Mouse (Mus musculus): ENCODE measurements at regions not wholly inside any gene's neighbourhood (a gene's known extent, or its start where the extent isn't known, plus 50 kb on each side); places are given as distances from the start of the nearest gene placed in this dataset.

DNA sequence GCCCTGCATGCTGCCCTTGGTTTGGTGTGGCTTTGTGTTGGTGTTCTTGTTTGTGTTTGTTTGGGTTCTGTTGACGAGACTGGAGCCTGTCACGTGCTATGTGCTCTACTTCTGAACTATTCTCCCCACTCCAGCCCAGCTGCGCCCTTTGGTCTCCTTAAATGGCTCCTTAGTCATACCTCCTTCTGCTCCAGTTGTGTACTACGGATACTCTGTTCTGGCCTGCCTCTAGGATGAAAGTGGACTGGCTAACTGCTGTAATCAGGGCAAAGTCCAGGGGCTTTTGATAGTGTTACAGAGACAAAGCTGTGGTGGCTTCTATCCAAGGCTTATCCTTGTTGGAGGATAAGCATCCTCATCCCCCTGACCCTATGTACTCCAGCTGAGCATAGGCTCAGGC, 92.0 kb downstream of the Ddx3x start:
- no peaks in the 10 kb centered on the region for H3K27me3 ChIP-seq (ENCODE audit: control insufficient read depth, insufficient read depth, insufficient read length)
- no peaks in the 10 kb centered on the region for H3K79me2 ChIP-seq (ENCODE audit: control insufficient read depth, insufficient read depth)
- no peaks in the 10 kb centered on the region for H3K36me3 ChIP-seq (ENCODE audit: control insufficient read depth, insufficient read depth)
- TF ChIP-seq MYOD1 (IDR thresholded peaks at IDR 0.05; ENCODE audit: control insufficient read depth, insufficient read length, low read depth): no peak
- TF ChIP-seq USF1 (IDR thresholded peaks at IDR 0.05; ENCODE audit: low read depth): no peak
- TF ChIP-seq CEBPB (IDR thresholded peaks at IDR 0.05; ENCODE audit: low read depth): no peak
- no peak for TF ChIP-seq MYOG (IDR thresholded peaks at IDR 0.05; ENCODE audit: control insufficient read depth, extremely low read depth, insufficient read length)
- TF ChIP-seq CTCF (IDR thresholded peaks at IDR 0.05; ENCODE audit: control insufficient read depth, insufficient read depth, insufficient read length): no peak
- no peak for TF ChIP-seq FOSL1 (IDR thresholded peaks at IDR 0.05; ENCODE audit: insufficient read depth, low read length, poor library complexity, severe bottlenecking)
- no peak for TF ChIP-seq MAX (IDR thresholded peaks at IDR 0.05)
- H3K79me3 ChIP-seq (ENCODE audit: low read depth): no peaks in the 10 kb centered on the region
- no peak overlapping the region for H3ac ChIP-seq (ENCODE audit: control insufficient read depth, insufficient read length, low read depth)
- no peak overlapping the region for H3K4me3 ChIP-seq (ENCODE audit: insufficient read depth, poor library complexity, severe bottlenecking)

DNA sequence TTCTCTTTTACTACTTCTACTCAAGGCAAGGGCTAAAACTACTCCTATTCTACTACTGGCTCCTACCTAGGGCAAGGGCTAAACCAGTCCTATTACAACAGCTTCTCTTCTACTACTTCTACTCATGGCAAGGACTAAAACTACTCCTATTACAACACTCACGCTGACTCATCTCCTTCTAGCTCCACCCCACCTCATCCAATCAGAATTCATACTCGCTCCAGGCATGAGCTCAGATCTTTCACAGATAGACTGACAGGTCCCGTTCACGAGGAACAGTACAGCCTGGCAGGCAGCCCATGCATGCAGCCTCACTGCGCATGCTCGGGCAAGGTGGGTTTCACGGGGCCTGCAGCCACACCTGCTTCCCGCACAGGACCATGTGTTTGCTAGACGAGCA, 79.6 kb upstream of the Nyx start:
- no peaks in the 10 kb centered on the region for H3K27me3 ChIP-seq (ENCODE audit: control insufficient read depth, insufficient read depth, insufficient read length)
- no peaks in the 10 kb centered on the region for H3K36me3 ChIP-seq (ENCODE audit: control insufficient read depth, insufficient read depth)
- no peak overlapping the region for H3K4me3 ChIP-seq (ENCODE audit: insufficient read depth, poor library complexity, severe bottlenecking)
- H3K79me3 ChIP-seq (ENCODE audit: low read depth): no peaks in the 10 kb centered on the region
- no peaks in the 10 kb centered on the region for H3K79me2 ChIP-seq (ENCODE audit: control insufficient read depth, insufficient read depth)
- no peak overlapping the region for H3ac ChIP-seq (ENCODE audit: control insufficient read depth, insufficient read length, low read depth)
- TF ChIP-seq MAX (IDR thresholded peaks at IDR 0.05) (no peak), MYOG (IDR thresholded peaks at IDR 0.05; ENCODE audit: control insufficient read depth, extremely low read depth, insufficient read length) (no peak), USF1 (IDR thresholded peaks at IDR 0.05; ENCODE audit: low read depth) (no peak), CEBPB (IDR thresholded peaks at IDR 0.05; ENCODE audit: low read depth) (no peak), FOSL1 (IDR thresholded peaks at IDR 0.05; ENCODE audit: insufficient read depth, low read length, poor library complexity, severe bottlenecking) (no peak), MYOD1 (IDR thresholded peaks at IDR 0.05; ENCODE audit: control insufficient read depth, insufficient read length, low read depth) (no peak), CTCF (IDR thresholded peaks at IDR 0.05; ENCODE audit: control insufficient read depth, insufficient read depth, insufficient read length) (no peak)

- no peaks in the 10 kb centered on the region for H3K79me3 ChIP-seq (ENCODE audit: low read depth)
- TF ChIP-seq FOSL1 (IDR thresholded peaks at IDR 0.05; ENCODE audit: insufficient read depth, low read length, poor library complexity, severe bottlenecking) (no peak), MAX (IDR thresholded peaks at IDR 0.05) (no peak), CTCF (IDR thresholded peaks at IDR 0.05; ENCODE audit: control insufficient read depth, insufficient read depth, insufficient read length) (no peak), MYOG (IDR thresholded peaks at IDR 0.05; ENCODE audit: control insufficient read depth, extremely low read depth, insufficient read length) (no peak), MYOD1 (IDR thresholded peaks at IDR 0.05; ENCODE audit: control insufficient read depth, insufficient read length, low read depth) (no peak)
- H3K4me3 ChIP-seq (ENCODE audit: insufficient read depth, poor library complexity, severe bottlenecking): no peak overlapping the region
- H3ac ChIP-seq (ENCODE audit: control insufficient read depth, insufficient read length, low read depth): no peak overlapping the region
- H3K27me3 ChIP-seq (ENCODE audit: control insufficient read depth, insufficient read depth, insufficient read length): no peaks in the 10 kb centered on the region
- no peaks in the 10 kb centered on the region for H3K36me3 ChIP-seq (ENCODE audit: control insufficient read depth, insufficient read depth)
- no peaks in the 10 kb centered on the region for H3K79me2 ChIP-seq (ENCODE audit: control insufficient read depth, insufficient read depth)
Measured at GRCm38 (mm10) chrX:13398466-13398865, 67.4 kb upstream of the Nyx start.

- Histone ChIP-seq H3K79me2 (ENCODE audit: control insufficient read depth, insufficient read depth) (no peaks in the 10 kb centered on the region), H3K4me3 (ENCODE audit: insufficient read depth, poor library complexity, severe bottlenecking) (no peak overlapping the region), H3K79me3 (ENCODE audit: low read depth) (no peaks in the 10 kb centered on the region), H3K36me3 (ENCODE audit: control insufficient read depth, insufficient read depth) (no peaks in the 10 kb centered on the region), H3K27me3 (ENCODE audit: control insufficient read depth, insufficient read depth, insufficient read length) (no peaks in the 10 kb centered on the region), H3ac (ENCODE audit: control insufficient read depth, insufficient read length, low read depth) (no peak overlapping the region)
- TF ChIP-seq CEBPB (IDR thresholded peaks at IDR 0.05; ENCODE audit: low read depth) (no peak), MAX (IDR thresholded peaks at IDR 0.05) (no peak), CTCF (IDR thresholded peaks at IDR 0.05; ENCODE audit: control insufficient read depth, insufficient read depth, insufficient read length) (no peak), USF1 (IDR thresholded peaks at IDR 0.05; ENCODE audit: low read depth) (no peak), FOSL1 (IDR thresholded peaks at IDR 0.05; ENCODE audit: insufficient read depth, low read length, poor library complexity, severe bottlenecking) (no peak), MYOD1 (IDR thresholded peaks at IDR 0.05; ENCODE audit: control insufficient read depth, insufficient read length, low read depth) (no peak), MYOG (IDR thresholded peaks at IDR 0.05; ENCODE audit: control insufficient read depth, extremely low read depth, insufficient read length) (no peak)
Measured at GRCm38 (mm10) chrX:13412726-13413125, 53.2 kb upstream of the Nyx start.

- TF ChIP-seq MAX (IDR thresholded peaks at IDR 0.05): no peak
- Histone ChIP-seq H3K27me3 (ENCODE audit: control insufficient read depth, insufficient read depth, insufficient read length) (no peaks in the 10 kb centered on the region), H3ac (ENCODE audit: control insufficient read depth, insufficient read length, low read depth) (no peak overlapping the region), H3K36me3 (ENCODE audit: control insufficient read depth, insufficient read depth) (no peaks in the 10 kb centered on the region), H3K79me3 (ENCODE audit: low read depth) (no peaks in the 10 kb centered on the region), H3K4me3 (ENCODE audit: insufficient read depth, poor library complexity, severe bottlenecking) (no peak overlapping the region), H3K79me2 (ENCODE audit: control insufficient read depth, insufficient read depth) (no peaks in the 10 kb centered on the region)
Measured at GRCm38 (mm10) chrX:13413135-13413534, 52.8 kb upstream of the Nyx start.
